Mouse (Mus musculus): Measurements from ENCODE around the gene Ankrd50. TPM values are rescaled to one million over a fixed set of nuclear protein-coding genes. Genes with fewer than 3 reads are reported as not detected.

The Ankrd50 gene
- 21.3 and 23.1 TPM in 2 replicates for polyA plus RNA-seq (2016; fragmentation: Nextera tagmentation; extraction: Ambion mirVana)

DNA sequence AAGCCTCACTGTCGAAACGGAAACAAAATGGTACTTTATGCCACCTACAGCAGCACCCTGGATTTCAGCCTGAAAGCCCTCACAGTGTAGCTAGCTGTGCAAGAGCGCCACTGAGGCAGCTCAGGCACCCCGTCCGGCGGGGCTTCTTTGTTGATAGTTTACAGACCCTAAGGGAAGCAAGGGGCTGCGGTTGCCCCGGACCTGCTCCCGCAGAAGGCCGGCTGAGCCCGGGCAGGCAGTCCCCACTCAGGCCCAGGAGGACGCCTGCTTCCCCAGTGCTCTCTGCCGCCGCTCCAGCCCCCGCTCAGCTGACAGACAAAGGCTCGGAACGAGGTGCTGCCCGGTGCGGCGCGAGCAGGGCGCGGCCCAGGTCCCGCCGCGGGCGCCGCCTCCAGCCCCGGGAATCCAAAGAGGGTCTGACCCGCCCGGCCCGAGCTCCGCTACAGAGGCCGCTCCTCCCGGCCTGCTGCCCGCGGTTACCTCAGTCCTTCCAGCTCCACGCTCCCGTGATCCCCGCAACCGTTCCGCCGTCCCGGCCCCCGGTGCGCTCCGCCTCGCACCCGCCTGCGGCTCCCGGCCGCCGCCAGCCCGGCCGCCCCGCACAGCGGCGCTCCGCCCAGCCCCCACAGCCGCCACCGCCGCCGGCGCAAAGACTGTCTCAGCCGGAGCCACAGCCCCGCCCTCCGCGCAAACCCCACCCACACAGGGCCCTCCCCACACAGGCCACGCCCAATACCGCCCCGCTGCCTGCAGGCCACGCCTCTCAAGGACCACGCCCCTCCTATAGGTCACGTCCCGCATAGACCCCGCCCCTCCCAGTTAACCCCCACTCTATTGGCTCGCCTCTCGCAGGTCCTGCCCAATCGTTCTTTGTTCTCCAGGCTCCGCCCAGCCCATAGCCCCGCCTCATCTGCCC, at the start of gene Ankrd50:
Gene Ankrd50 (minus strand): TSS at position 654 of the 916 bp plus-strand sequence.
- no peaks in the 10 kb centered on the region for H3K9me3 ChIP-seq
- peak within 1 kb of the TSS; percentile 94 for H3K4me3 ChIP-seq
- peaks cover 30% of the 10 kb centered on the region for H3K4me1 ChIP-seq
- DNase-seq (ENCODE audit: low spot score) = peak; percentile 99
- WGBS = under 1% methylated on average over 57 of the region's 81 CpGs
- H3K36me3 ChIP-seq = peaks cover 14% of the 10 kb centered on the region
- H3K27ac ChIP-seq = peak within 1 kb of the TSS; percentile 97
- no peaks in the 10 kb centered on the region for H3K27me3 ChIP-seq (ENCODE audit: insufficient read depth, poor library complexity, severe bottlenecking)

DNA sequence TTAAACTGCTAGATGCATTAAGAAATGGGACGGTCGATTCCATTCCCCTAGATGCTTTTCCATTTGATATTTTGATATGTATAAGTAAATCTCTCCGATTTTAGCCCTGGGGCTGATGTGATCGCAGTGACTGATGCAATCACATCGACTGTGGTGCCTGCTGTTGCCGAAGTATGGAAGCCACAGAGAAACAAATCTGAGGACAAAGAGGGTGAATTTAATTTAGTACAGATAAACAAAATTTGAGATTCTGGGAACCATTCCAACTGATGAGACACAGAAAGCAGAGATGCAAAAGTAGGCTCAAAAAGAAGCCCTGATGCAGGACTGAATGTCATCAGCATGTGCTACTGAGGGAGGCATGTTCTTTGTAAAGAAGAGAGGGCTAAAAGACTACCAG, 49.6 kb upstream of the Ankrd50 start:
- Histone ChIP-seq H3K9me3 (no peaks in the 10 kb centered on the region), H3K36me3 (no peaks in the 10 kb centered on the region), H3K4me3 (no peak overlapping the region), H3K27ac (no peak overlapping the region), H3K4me1 (no peaks in the 10 kb centered on the region), H3K27me3 (ENCODE audit: insufficient read depth, poor library complexity, severe bottlenecking) (no peaks in the 10 kb centered on the region)
- WGBS = 88% methylated on average over 6 of the region's 6 CpGs
- no peak for DNase-seq (ENCODE audit: low spot score)

DNA sequence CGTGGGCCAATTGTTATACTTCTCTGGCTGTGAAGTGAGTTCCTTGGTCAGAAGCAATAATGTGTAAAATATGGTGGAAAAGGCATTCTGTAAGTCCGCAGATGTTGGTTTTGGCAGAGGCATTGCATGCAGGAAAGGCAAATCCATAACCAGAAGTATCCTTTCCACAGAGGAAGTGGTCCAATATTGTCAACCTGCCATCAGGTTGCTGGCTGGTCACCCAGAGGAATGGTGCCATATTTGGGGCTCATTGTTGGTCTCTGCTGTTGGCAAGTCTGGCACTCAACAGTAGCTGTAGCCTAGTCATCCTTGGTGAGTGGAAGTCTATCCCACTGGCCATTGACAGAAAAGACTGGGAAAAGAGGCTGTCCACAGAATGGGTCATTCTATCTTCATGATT, 35.8 kb upstream of the Ankrd50 start:
- Histone ChIP-seq H3K9me3 (no peaks in the 10 kb centered on the region), H3K27ac (no peak overlapping the region), H3K4me3 (no peak overlapping the region), H3K36me3 (no peaks in the 10 kb centered on the region), H3K4me1 (no peaks in the 10 kb centered on the region), H3K27me3 (ENCODE audit: insufficient read depth, poor library complexity, severe bottlenecking) (no peaks in the 10 kb centered on the region)
- no peak for DNase-seq (ENCODE audit: low spot score)
- 85% methylated on average over 2 of the region's 2 CpGs for WGBS

DNA sequence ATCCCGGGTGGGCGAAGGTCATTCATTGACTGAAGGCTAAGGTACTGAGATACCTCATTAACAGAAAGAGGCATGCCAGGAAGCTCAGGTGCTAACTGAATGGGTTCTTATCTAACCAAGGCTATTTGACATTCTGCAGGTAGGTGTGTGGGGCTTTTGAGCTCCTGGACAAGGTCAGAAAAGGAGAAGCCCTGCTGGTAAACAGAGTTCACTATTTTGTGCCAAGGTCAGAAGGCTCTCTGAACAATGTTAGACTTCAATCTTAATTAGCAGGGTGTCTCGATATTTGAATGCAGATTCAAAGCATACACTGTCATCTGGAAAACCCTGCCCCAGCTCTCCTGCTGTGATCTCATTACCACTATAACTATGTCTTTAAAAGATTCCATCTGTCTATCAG, 35.3 kb upstream of the Ankrd50 start:
- DNase-seq (ENCODE audit: low spot score) = no peak
- WGBS = 84% methylated on average over 3 of the region's 3 CpGs
- Histone ChIP-seq H3K27ac (no peak overlapping the region), H3K27me3 (ENCODE audit: insufficient read depth, poor library complexity, severe bottlenecking) (no peaks in the 10 kb centered on the region), H3K36me3 (no peaks in the 10 kb centered on the region), H3K4me3 (no peak overlapping the region), H3K9me3 (no peaks in the 10 kb centered on the region), H3K4me1 (no peaks in the 10 kb centered on the region)

DNA sequence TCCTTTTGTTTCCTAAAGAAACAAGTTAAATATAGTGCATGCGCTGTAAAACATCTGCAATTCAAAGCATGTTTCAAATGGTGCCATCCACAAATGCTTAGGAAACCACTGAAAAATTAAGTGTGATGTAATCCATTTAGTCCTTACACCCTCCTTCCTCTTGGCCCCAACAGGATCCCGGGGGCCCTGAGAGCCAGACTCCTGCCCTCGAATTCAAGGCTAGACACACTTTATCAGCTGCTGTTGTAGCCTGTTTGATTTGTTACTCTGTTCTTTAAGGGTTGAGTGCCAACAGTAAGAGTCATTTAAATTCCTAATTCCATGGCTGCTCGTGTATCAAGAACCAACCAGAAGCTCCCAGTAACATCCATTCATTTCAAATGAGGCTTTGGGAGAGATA, 19.0 kb upstream of the Ankrd50 start:
- no peak overlapping the region for H3K27ac ChIP-seq
- H3K27me3 ChIP-seq (ENCODE audit: insufficient read depth, poor library complexity, severe bottlenecking) = no peaks in the 10 kb centered on the region
- no peaks in the 10 kb centered on the region for H3K4me1 ChIP-seq
- DNase-seq (ENCODE audit: low spot score) = no peak
- WGBS = 63% methylated on average over 4 of the region's 4 CpGs
- no peaks in the 10 kb centered on the region for H3K9me3 ChIP-seq
- H3K36me3 ChIP-seq = no peaks in the 10 kb centered on the region
- no peak overlapping the region for H3K4me3 ChIP-seq

DNA sequence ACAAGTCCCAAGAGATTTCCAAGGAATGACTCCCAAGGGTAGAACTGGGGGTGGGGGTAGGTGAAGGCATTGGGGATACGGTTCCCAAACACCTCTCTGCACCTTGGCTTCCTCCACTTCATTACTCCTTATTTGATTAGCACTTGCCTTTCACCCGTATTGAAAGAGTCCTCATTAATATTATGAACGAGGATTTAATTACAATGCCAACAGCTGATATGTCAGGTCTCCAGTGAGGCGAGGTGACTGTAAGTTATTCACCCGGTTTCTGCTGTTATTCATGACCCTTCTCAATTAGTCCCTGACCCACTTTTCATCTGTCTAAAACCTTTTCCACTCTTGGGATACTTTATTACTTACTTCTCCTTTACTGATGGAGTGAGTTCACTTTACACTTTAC, 17.5 kb upstream of the Ankrd50 start:
- H3K27me3 ChIP-seq (ENCODE audit: insufficient read depth, poor library complexity, severe bottlenecking) = no peaks in the 10 kb centered on the region
- H3K27ac ChIP-seq = no peak overlapping the region
- H3K9me3 ChIP-seq = no peaks in the 10 kb centered on the region
- H3K4me3 ChIP-seq = no peak overlapping the region
- H3K4me1 ChIP-seq = no peaks in the 10 kb centered on the region
- DNase-seq (ENCODE audit: low spot score) = no peak
- no peaks in the 10 kb centered on the region for H3K36me3 ChIP-seq
- WGBS = 74% methylated on average over 5 of the region's 5 CpGs

DNA sequence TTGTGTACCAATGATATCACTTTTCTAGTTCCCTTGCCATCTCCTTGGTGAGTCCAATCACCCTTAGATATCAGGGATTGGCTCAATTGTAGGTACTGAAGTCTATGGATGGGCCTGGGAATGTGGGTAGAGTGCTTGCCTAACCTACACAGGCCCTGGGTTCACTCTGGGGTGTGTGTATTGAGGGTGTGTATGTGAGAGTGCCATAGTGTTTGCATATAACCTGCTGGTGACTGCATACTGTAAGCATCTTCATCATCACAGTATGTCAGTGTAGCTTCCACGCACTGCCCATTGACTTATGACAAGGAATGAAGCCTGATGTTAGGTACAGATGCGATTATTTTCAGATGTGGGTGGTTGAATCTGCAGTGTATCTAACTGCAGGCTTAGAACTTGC, 17.1 kb upstream of the Ankrd50 start:
- no peak for DNase-seq (ENCODE audit: low spot score)
- no peaks in the 10 kb centered on the region for H3K9me3 ChIP-seq
- H3K27me3 ChIP-seq (ENCODE audit: insufficient read depth, poor library complexity, severe bottlenecking) = no peaks in the 10 kb centered on the region
- no peaks in the 10 kb centered on the region for H3K4me1 ChIP-seq
- H3K4me3 ChIP-seq = no peak overlapping the region
- WGBS = 86% methylated on average over 2 of the region's 2 CpGs
- H3K27ac ChIP-seq = no peak overlapping the region
- H3K36me3 ChIP-seq = no peaks in the 10 kb centered on the region

DNA sequence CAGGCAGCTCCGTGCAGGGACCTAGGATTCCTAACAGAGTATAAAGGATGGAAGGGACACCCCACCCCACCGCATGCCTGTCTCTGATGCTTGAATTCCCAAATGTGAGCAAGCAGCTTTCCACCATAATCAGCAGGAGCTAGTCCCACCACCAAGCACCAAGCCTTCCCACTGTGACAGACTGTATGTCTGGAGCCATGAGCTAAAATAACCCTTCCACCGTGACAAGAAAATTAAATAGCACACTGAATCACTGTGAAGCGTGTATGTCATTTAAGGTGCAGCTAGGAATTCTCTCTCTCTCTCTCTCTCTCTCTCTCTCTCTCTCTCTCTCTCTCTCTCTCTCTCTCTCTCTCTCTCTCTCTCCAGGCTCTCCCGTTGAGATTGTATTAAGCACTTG, 16.7 kb upstream of the Ankrd50 start:
- Histone ChIP-seq H3K9me3 (no peaks in the 10 kb centered on the region), H3K27ac (no peak overlapping the region), H3K4me1 (no peaks in the 10 kb centered on the region), H3K27me3 (ENCODE audit: insufficient read depth, poor library complexity, severe bottlenecking) (no peaks in the 10 kb centered on the region), H3K4me3 (no peak overlapping the region), H3K36me3 (no peaks in the 10 kb centered on the region)
- DNase-seq (ENCODE audit: low spot score) = no peak
- WGBS = 66% methylated on average over 5 of the region's 5 CpGs

DNA sequence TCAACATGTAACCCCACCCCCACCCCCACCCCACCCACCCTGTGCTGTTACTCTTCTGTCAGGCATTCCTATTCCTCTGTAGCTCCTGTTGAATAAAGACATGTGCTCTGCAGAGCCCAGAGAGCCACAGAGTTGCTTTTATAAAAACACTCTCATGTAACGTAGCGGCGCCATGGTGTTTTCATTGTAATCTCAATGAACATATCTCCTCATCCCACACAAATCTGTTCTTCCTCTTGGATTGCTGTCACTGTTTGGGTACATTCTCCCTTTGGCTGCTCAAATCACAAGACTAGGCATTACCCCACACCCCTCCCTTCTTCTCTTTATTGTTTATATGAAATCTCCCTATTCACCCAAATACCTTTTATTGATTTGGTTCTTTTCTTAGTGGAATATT, 13.9 kb upstream of the Ankrd50 start:
- no peak overlapping the region for H3K4me3 ChIP-seq
- no peak for DNase-seq (ENCODE audit: low spot score)
- 82% methylated on average over 3 of the region's 3 CpGs for WGBS
- no peaks in the 10 kb centered on the region for H3K36me3 ChIP-seq
- no peaks in the 10 kb centered on the region for H3K9me3 ChIP-seq
- H3K27me3 ChIP-seq (ENCODE audit: insufficient read depth, poor library complexity, severe bottlenecking) = no peaks in the 10 kb centered on the region
- H3K27ac ChIP-seq = no peak overlapping the region
- no peaks in the 10 kb centered on the region for H3K4me1 ChIP-seq

DNA sequence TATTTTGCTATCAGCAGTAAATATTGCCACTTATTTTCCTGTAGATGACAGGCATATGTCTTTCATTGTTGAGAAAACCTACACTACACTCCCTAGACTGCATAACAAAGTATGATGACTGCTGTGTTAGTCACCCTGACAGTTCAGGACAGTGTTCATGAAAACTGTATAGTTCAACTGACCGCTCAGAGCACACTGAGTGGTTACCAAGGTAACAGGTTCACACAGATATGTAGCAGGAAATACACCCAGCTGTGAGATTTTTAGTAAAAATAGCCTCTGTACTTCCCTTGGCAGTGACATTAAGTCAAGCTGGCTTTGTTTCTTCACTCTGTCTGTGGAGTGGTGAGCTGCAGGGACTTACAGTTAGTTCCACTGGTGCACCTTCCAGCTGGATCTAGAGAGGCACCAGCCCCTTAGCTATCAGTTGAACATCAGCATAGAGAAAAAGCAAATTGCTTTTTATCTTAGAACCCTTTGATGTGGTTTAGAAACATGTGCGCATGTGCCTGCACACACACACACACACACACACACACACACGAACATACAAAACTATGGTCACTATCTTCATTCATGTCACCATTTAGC, 12.2 kb upstream of the Ankrd50 start:
- no peaks in the 10 kb centered on the region for H3K4me1 ChIP-seq
- H3K9me3 ChIP-seq = no peaks in the 10 kb centered on the region
- no peak overlapping the region for H3K4me3 ChIP-seq
- no peaks in the 10 kb centered on the region for H3K36me3 ChIP-seq
- no peak overlapping the region for H3K27ac ChIP-seq
- no peak for DNase-seq (ENCODE audit: low spot score)
- WGBS = 90% methylated on average over 3 of the region's 3 CpGs
- no peaks in the 10 kb centered on the region for H3K27me3 ChIP-seq (ENCODE audit: insufficient read depth, poor library complexity, severe bottlenecking)

DNA sequence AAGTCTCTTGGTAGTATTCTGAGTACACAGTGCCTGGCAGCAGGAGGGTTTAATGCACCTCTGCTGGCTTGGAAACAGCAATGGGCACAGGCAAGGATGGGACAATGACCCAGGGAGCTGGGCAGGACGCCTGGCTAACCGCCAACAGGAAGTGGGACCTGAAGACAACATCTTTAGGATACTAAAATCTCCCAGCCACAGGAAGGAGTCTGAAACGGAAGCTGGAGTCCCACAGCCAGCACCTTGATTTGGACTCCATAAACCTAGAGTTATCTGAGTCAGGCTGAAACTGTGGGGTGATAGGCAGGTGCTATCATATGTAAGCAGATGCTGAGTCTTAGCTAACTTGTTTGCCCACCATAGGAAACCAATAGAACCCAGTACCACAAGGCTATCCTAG, 7.1 kb upstream of the Ankrd50 start:
- Histone ChIP-seq H3K4me1 (no peaks in the 10 kb centered on the region), H3K9me3 (no peaks in the 10 kb centered on the region), H3K27me3 (ENCODE audit: insufficient read depth, poor library complexity, severe bottlenecking) (no peaks in the 10 kb centered on the region), H3K4me3 (no peak overlapping the region), H3K36me3 (no peaks in the 10 kb centered on the region), H3K27ac (no peak overlapping the region)
- WGBS = 64% methylated on average over 3 of the region's 3 CpGs
- DNase-seq (ENCODE audit: low spot score) = no peak

DNA sequence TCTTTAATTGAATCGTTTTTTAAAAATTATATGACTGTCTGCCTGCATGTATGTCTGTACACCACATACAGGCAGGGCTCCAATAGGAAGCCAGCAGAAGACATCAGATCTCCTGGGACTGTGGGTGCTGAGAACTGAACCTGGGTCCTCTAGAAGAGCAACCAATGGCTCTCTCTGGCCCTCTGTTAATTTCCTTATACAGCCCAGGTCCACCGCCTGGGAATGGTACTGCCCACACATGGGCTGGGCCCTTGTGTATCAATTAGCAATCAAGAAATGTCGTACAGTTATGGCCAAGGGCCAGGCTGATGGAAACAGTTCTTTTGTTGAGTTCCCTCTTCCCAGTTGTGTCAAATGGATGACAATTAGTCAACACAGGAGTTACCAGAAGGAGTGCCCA, 6.6 kb upstream of the Ankrd50 start:
- no peak overlapping the region for H3K27ac ChIP-seq
- no peaks in the 10 kb centered on the region for H3K9me3 ChIP-seq
- WGBS = 81% methylated on average over 3 of the region's 3 CpGs
- DNase-seq (ENCODE audit: low spot score) = no peak
- H3K27me3 ChIP-seq (ENCODE audit: insufficient read depth, poor library complexity, severe bottlenecking) = no peaks in the 10 kb centered on the region
- H3K4me3 ChIP-seq = no peak overlapping the region
- no peaks in the 10 kb centered on the region for H3K36me3 ChIP-seq
- no peaks in the 10 kb centered on the region for H3K4me1 ChIP-seq

DNA sequence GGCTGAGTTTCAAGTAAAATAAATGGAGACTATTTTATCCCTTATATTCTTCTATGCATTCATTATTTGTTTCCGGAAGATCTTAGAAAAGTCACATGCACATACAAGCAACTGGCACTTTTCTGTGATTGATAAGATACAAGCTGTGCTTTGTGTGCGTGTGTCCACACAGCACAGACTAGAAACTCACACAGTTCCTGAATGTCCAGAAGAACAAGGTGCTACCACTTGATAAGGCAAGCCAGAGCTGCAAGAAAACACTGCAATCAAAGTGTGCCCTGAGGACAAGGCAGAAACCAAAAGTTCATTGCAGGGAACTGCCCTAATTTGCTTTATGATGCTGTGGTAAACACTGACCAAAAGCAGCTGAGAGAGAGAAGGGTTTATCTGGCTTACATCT, 6.1 kb upstream of the Ankrd50 start:
- no peaks in the 10 kb centered on the region for H3K9me3 ChIP-seq
- no peaks in the 10 kb centered on the region for H3K36me3 ChIP-seq
- no peak overlapping the region for H3K4me3 ChIP-seq
- H3K4me1 ChIP-seq = no peaks in the 10 kb centered on the region
- no peak for DNase-seq (ENCODE audit: low spot score)
- 61% methylated on average over 2 of the region's 2 CpGs for WGBS
- H3K27me3 ChIP-seq (ENCODE audit: insufficient read depth, poor library complexity, severe bottlenecking) = no peaks in the 10 kb centered on the region
- no peak overlapping the region for H3K27ac ChIP-seq

All from heart, embryonic 10.5 days (tissue).